Mouse (Mus musculus): ENCODE measurements around the gene Tacr2. TPM values are rescaled to one million over a fixed set of nuclear protein-coding genes. Genes with fewer than 3 reads are reported as not detected.
A peak's percentile ranks its signal among the peaks of the same experiment; 100 is the strongest.

Gene Tacr2
- polyA plus RNA-seq, 1 experiment = 0.36 TPM

- DNase-seq (ENCODE audit: low read depth) = no peak
These were observed 48.0 kb downstream of the Tacr2 start for GRCm38 (mm10) chr10:62300006-62300827.

GRCm38 (mm10) chr10:62305090-62305489, 52.9 kb downstream of the Tacr2 start:
- DNase-seq (ENCODE audit: low read depth) = peak; percentile 60

- no peak for DNase-seq (ENCODE audit: low read depth)
These were observed 54.2 kb downstream of the Tacr2 start for GRCm38 (mm10) chr10:62306483-62306882.

GRCm38 (mm10) chr10:62308896-62309491, 56.8 kb downstream of the Tacr2 start:
- no peak for DNase-seq (ENCODE audit: low read depth)

- DNase-seq (ENCODE audit: low read depth) = no peak
These were observed 57.4 kb downstream of the Tacr2 start for GRCm38 (mm10) chr10:62309593-62309992.

- DNase-seq (ENCODE audit: low read depth) = no peak
These were observed 58.2 kb downstream of the Tacr2 start for GRCm38 (mm10) chr10:62310259-62311039.

- no peak for DNase-seq (ENCODE audit: low read depth)
These were observed 59.2 kb downstream of the Tacr2 start for GRCm38 (mm10) chr10:62311464-62311863.

- no peak for DNase-seq (ENCODE audit: low read depth)
These were observed 60.9 kb downstream of the Tacr2 start for GRCm38 (mm10) chr10:62313140-62313539.

GRCm38 (mm10) chr10:62313885-62314424, 61.7 kb downstream of the Tacr2 start:
- no peak for DNase-seq (ENCODE audit: low read depth)

Other genes with a start within 250 kb of the Tacr2 start
- not detected in 2 replicates for gene Neurog3, start 119.3 kb upstream of the Tacr2 start, polyA plus RNA-seq (2012; rRNA removed)
- 9.2 and 10.7 TPM in 2 replicates for gene Fam241b, start 108.5 kb upstream of the Tacr2 start, polyA plus RNA-seq (2012; rRNA removed)
- 112 and 132 TPM in 2 replicates for gene Tspan15, start 21.2 kb upstream of the Tacr2 start, polyA plus RNA-seq (2012; rRNA removed)
- gene Hk1, start 127.5 kb downstream of the Tacr2 start, polyA plus RNA-seq (2012; rRNA removed) = 22.4 and 33.7 TPM in 2 replicates
- gene Hkdc1, start 170.1 kb downstream of the Tacr2 start, polyA plus RNA-seq (2012; rRNA removed) = 0.12 and 0.16 TPM in 2 replicates
- 0.36 and 0.44 TPM in 2 replicates for gene 4930507D05Rik, start 197.1 kb downstream of the Tacr2 start, polyA plus RNA-seq (2012; rRNA removed)
- gene Supv3l1, start 197.3 kb downstream of the Tacr2 start, polyA plus RNA-seq (2012; rRNA removed) = 16.6 and 17.1 TPM in 2 replicates
- gene Vps26a, start 234.4 kb downstream of the Tacr2 start, polyA plus RNA-seq (2012; rRNA removed) = 15.8 and 16.5 TPM in 2 replicates